Mouse (Mus musculus): ENCODE measurements around the gene Mast4.

Mast4 gene

DNA sequence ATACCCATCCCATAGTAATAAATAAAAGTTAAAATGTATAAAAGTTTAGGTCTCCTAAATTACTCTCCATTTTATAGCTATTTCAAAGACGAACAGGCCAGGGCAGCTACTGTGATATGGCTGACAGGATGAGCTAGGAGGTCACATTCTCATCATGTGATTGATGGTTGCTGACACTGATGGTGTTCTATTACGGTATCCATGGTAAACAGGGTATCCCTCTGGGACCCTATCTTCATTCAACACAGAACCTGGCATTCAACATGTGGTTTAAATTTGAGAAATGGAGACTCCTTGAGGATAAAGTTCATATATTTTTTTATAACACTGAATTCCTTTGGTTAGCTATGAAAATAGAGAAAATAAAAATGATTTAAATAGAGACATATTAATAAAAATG is 471.3 kb downstream of the Mast4 start:
- no peak for DNase-seq (ENCODE audit: low read depth)

- no peak for DNase-seq (ENCODE audit: low read depth)
Observed at GRCm38 (mm10) chr13:102862397-102862796, 471.9 kb downstream of the Mast4 start.

GRCm38 (mm10) chr13:102860733-102861132 is 473.6 kb downstream of the Mast4 start:
- DNase-seq (ENCODE audit: low read depth): no peak

DNA sequence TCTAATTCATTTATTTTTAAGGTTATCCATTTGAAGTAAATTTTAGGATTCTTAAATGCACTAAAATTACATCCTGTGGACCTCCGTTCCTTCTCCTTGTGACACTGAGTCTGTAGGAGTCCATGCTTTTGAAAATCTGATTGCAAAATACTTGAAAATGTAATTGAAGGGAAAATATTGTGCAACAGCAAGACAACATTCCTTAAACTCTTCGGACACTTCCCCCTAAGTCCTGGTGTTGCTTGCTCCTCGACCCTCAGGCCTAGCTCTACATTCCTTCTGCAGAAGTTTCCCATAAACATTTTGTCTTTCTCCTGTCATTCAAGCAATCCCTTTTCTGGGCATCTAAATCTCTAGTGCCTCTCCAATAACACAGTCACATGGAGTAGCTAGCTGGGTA is 474.2 kb downstream of the Mast4 start:
- no peak for DNase-seq (ENCODE audit: low read depth)

DNA sequence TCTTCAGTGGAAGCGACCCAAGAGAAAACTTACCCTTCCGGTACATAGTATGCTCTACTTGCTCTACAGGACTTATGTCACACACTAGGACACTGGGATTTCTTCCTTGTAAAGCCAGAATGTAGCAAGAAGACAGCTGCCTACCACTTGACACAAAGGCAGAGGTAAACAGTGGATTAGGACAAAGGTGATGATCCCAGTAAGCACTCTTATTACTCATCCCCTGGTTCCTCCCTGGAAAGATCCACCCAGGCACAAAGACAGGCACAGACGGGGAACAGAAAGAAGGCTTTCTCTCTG is 476.8 kb downstream of the Mast4 start:
- DNase-seq (ENCODE audit: low read depth): no peak

DNA sequence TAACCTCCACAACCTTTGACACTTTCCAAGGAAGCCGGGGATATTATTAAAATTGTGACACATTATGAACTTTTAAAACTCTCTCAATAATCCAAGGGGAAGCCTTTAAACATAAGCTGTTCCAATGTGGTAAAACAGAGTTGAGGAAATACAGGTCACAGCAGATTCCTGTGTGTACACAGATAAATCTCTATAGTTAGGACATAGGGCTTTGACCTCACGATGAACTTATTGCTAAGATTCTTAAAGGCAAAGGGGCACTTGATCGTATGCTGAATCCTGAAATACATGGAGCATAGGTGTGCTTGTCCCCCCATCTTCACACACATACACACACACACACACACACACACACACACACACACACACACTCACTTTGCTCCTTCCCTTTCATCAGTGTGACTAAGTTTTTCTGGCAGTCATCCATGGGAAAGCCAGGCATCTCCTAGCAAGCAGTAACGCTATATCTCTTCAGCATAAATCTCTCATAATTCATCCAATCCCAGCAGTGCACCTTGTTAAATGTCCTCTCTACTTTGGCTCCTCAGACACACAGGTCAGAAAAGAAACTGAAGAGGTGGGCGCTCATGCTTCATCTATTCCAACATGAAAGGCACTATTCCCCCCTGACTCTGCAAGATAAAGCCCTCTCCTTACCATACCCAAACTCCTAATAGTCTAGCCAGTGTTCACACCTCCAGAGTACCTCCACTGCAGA is 477.3 kb downstream of the Mast4 start:
- DNase-seq (ENCODE audit: low read depth): no peak

DNA sequence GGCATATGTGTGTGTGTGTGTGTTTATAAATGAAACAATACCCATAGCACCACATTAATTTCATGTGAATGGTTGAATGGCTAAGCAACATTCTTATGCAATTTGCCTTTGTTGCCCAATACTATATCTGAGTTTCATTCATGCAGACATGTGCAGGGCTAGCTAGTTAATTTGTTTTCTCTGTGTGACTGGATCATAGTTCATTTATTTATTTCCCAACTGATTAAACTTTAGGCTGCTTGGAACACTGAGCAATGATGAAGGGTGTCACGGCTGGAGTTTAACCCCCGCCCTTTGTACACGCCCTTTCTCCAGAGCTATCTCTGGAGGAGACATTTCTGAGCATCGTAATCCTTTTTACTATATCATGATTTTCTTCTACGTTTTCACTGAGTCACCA is 481.4 kb downstream of the Mast4 start:
- DNase-seq (ENCODE audit: low read depth): no peak

- DNase-seq (ENCODE audit: low read depth): no peak
Observed at GRCm38 (mm10) chr13:102851253-102851652, 483.0 kb downstream of the Mast4 start.

DNA sequence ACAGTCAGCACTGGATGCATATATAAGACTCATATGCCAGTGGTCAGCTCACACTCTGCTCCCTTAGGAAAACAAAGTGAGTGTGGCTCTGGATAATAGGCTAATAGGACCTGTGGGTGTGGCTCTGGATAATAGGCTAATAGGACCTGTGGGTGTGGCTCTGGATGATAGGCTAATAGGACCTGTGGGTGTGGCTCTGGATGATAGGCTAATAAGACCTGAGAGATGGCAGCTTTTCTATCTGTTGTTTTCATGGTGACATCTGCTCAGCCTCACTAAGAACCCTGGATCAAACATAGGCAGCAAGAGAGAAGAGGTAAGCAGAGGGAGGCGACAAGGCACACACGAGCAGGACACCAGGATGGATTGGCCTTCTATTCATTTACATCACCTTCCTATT is 483.7 kb downstream of the Mast4 start:
- DNase-seq (ENCODE audit: low read depth): no peak

GRCm38 (mm10) chr13:102849068-102849467 is 485.2 kb downstream of the Mast4 start:
- DNase-seq (ENCODE audit: low read depth): no peak

DNA sequence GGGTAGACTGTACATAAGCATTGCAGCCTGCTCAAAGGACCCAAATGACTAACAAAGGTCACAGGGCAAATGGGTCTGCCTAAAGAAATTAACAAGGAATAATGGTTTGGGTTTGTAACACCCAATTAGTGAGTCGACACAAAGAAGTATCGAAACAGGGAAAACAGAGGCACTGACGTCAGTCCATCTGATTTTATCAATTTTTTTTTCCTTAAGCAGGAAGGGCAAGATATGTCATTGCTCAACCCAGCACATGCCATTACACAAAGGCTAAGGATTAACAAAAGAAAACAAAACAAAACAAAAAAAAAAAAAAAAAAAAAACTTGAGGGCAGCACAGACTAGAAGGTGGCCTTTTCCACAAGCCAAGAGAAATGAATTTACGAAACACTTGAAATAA is 487.8 kb downstream of the Mast4 start:
- DNase-seq (ENCODE audit: low read depth): no peak

GRCm38 (mm10) chr13:102842715-102843114 is 491.6 kb downstream of the Mast4 start:
- no peak for DNase-seq (ENCODE audit: low read depth)

GRCm38 (mm10) chr13:102842237-102842636 is 492.1 kb downstream of the Mast4 start:
- DNase-seq (ENCODE audit: low read depth): no peak

DNA sequence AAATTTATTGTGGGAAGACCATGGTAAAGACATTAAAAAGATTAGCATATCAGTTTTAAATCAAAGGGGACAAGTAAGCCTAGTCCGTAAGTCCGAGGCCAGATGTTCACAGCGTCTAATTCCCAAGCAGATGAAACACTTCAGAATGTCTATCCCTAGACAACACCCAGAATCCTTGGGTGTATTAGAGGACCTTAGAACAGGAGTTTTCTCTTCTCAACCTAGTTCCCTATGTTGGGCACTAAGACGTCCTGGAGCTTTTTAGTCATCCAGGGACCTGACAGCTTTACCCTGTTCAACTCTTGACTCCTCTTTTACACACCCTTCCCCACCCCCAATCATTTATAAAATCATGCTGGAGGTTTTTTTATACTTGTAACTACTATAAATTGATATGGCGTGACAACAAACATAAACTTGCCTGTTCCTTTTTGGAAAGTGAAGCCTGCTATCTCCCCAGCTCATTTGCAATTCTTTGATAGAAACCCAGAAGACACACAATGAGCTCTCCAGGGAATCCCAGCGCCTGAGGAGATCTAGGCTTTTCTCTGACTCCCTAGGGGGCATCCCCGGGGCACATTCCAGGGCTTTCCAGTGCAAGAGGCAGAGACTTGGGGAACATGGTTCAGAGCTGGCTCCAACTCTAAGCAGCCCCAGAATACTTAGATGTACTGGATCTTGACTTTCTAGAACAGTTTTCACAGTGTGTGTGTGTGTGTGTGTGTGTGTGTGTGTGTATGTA is 494.4 kb downstream of the Mast4 start:
- no peak for DNase-seq (ENCODE audit: low read depth)

- DNase-seq (ENCODE audit: low read depth): no peak
Observed at GRCm38 (mm10) chr13:102837427-102837826, 496.9 kb downstream of the Mast4 start.

DNA sequence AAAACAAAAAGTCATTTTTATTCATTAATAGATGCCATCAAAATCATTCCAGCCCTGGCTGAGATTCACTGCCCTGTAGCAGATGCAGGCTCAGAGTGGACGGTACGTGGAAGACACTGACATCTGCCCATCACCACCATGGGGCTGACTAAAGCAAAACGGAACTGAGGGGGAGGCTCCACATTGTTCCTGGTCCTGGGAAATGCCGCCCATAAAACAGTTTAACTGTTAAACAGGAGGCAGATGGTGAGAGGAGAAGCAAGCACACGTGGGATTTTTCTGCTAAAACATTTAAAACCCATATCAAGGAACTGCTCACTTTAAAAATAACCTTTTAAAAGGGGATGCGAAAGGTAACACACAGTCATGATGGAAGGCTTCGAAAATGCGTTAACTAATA is 499.0 kb downstream of the Mast4 start:
- DNase-seq (ENCODE audit: low read depth): no peak

GRCm38 (mm10) chr13:102818287-102818686 is 516.0 kb downstream of the Mast4 start:
- DNase-seq (ENCODE audit: low read depth): no peak

DNA sequence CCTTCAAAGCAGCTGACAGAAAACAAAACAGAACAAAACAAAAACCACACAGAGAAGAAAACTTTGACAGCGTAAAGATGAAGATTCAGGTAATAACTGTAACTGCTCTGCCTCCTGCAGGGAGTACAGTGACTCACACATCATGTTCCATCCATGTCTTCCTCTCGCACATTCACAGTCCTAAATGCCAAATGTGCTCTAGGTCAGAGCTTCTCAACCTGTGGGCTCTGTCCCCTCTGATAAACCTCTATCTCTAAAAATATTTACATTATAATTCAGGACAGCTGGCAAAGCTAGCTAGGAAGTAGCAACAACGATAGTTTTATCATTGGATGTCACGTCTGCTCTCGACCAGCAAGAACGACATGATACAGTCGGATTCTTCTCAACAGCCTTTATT is 517.6 kb downstream of the Mast4 start:
- DNase-seq (ENCODE audit: low read depth): no peak

- no peak for DNase-seq (ENCODE audit: low read depth)
Observed at GRCm38 (mm10) chr13:102815158-102815557, 519.1 kb downstream of the Mast4 start.

- DNase-seq (ENCODE audit: low read depth): no peak
Observed at GRCm38 (mm10) chr13:102811129-102811832, 523.0 kb downstream of the Mast4 start.

DNA sequence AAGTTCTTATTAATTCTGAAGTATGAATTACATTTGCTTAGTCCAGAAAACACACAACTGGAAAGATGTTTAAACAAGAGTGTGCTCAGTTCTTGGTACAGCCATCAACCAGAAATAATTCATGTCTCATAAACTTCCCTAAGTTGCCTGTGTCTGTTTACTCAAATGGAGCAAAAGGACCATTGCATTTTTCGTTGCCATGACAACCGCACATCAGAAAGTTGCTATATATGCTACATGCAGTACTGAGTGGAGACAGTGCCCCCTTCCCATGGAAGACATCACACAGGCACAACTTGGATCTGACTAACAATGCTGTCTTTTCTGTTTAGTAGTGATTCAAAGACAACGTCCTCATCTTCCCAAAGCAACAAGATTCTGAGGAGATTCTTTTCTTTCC is 527.6 kb downstream of the Mast4 start:
- DNase-seq (ENCODE audit: low read depth): no peak

- no peak for DNase-seq (ENCODE audit: low read depth)
Observed at GRCm38 (mm10) chr13:102805190-102805589, 529.1 kb downstream of the Mast4 start.

GRCm38 (mm10) chr13:102803206-102803605 is 531.1 kb downstream of the Mast4 start:
- no peak for DNase-seq (ENCODE audit: low read depth)
